Mouse (Mus musculus): Measurements from ENCODE around the gene Wwox. TPM values are rescaled to one million over a fixed set of nuclear protein-coding genes. Genes with fewer than 3 reads are reported as not detected.

The Wwox gene
- polyA plus RNA-seq, 1 experiment from 2014 or later = 16.3 TPM

- H3K36me3 ChIP-seq (ENCODE audit: insufficient read depth, low read length) = no peaks in the 10 kb centered on the region
- whole genome bisulfite sequencing = 71% methylated on average over 8 of the region's 8 CpGs
- DNase-seq (ENCODE audit: low spot score) (no peak), ATAC-seq (replicated peaks; ENCODE audit: low FRiP score, low read depth) (peak; percentile 68; the same call in 1 of the 2 replicates)
- H3K4me2 ChIP-seq (ENCODE audit: low read length) = no peak overlapping the region
- no peak overlapping the region for H3K9ac ChIP-seq (ENCODE audit: low read depth, low read length)
- no peaks in the 10 kb centered on the region for H3K4me1 ChIP-seq (replicated peaks; ENCODE audit: insufficient read depth, low read length)
- H3K27me3 ChIP-seq (ENCODE audit: insufficient read depth, low read length) = no peaks in the 10 kb centered on the region
- H3K27ac ChIP-seq = no peak overlapping the region
- no peaks in the 10 kb centered on the region for H3K9me3 ChIP-seq (replicated peaks; ENCODE audit: low read length)
- H3K4me3 ChIP-seq (replicated peaks; ENCODE audit: low read depth, low read length) = no peak overlapping the region
- no peak for TF ChIP-seq CTCF (IDR thresholded peaks at IDR 0.05; ENCODE audit: low read depth)
Observed at GRCm38 (mm10) chr8:114984500-114984899, 545.0 kb downstream of the Wwox start.

- Histone ChIP-seq H3K27me3 (ENCODE audit: insufficient read depth, low read length) (no peaks in the 10 kb centered on the region), H3K4me3 (replicated peaks; ENCODE audit: low read depth, low read length) (no peak overlapping the region), H3K4me2 (ENCODE audit: low read length) (no peak overlapping the region), H3K9me3 (replicated peaks; ENCODE audit: low read length) (no peaks in the 10 kb centered on the region), H3K9ac (ENCODE audit: low read depth, low read length) (no peak overlapping the region), H3K36me3 (ENCODE audit: insufficient read depth, low read length) (no peaks in the 10 kb centered on the region), H3K4me1 (replicated peaks; ENCODE audit: insufficient read depth, low read length) (no peaks in the 10 kb centered on the region), H3K27ac (no peak overlapping the region)
- TF ChIP-seq CTCF (IDR thresholded peaks at IDR 0.05; ENCODE audit: low read depth) = no peak
- WGBS = 72% methylated on average over 13 of the region's 13 CpGs
- no peak for ATAC-seq (replicated peaks; ENCODE audit: low FRiP score, low read depth)
- no peak for DNase-seq (ENCODE audit: low spot score)
Observed at GRCm38 (mm10) chr8:114985996-114986395, 546.5 kb downstream of the Wwox start.

GRCm38 (mm10) chr8:114986971-114987370 is 547.5 kb downstream of the Wwox start:
- Histone ChIP-seq H3K4me3 (replicated peaks; ENCODE audit: low read depth, low read length) (no peak overlapping the region), H3K36me3 (ENCODE audit: insufficient read depth, low read length) (no peaks in the 10 kb centered on the region), H3K4me2 (ENCODE audit: low read length) (no peak overlapping the region), H3K27ac (no peak overlapping the region), H3K4me1 (replicated peaks; ENCODE audit: insufficient read depth, low read length) (no peaks in the 10 kb centered on the region), H3K9me3 (replicated peaks; ENCODE audit: low read length) (no peaks in the 10 kb centered on the region), H3K27me3 (ENCODE audit: insufficient read depth, low read length) (no peaks in the 10 kb centered on the region), H3K9ac (ENCODE audit: low read depth, low read length) (no peak overlapping the region)
- ATAC-seq (replicated peaks; ENCODE audit: low FRiP score, low read depth) = no peak
- no peak for DNase-seq (ENCODE audit: low spot score)
- TF ChIP-seq CTCF (IDR thresholded peaks at IDR 0.05; ENCODE audit: low read depth) = no peak
- 82% methylated on average over 10 of the region's 10 CpGs for WGBS

GRCm38 (mm10) chr8:114990865-114991613 is 551.6 kb downstream of the Wwox start:
- H3K27me3 ChIP-seq (ENCODE audit: insufficient read depth, low read length) = no peaks in the 10 kb centered on the region
- no peak for TF ChIP-seq CTCF (IDR thresholded peaks at IDR 0.05; ENCODE audit: low read depth)
- DNase-seq (ENCODE audit: low spot score) (peak; percentile 49), ATAC-seq (replicated peaks; ENCODE audit: low FRiP score, low read depth) (no peak)
- 0 out of 2 replicates have a peak overlapping the region, but pooled peaks have one; percentile 15 for H3K4me2 ChIP-seq (ENCODE audit: low read length)
- H3K9ac ChIP-seq (ENCODE audit: low read depth, low read length) = no peak overlapping the region
- H3K27ac ChIP-seq = no peak overlapping the region
- no peak overlapping the region for H3K4me3 ChIP-seq (replicated peaks; ENCODE audit: low read depth, low read length)
- no peaks in the 10 kb centered on the region for H3K4me1 ChIP-seq (replicated peaks; ENCODE audit: insufficient read depth, low read length)
- WGBS = 33% methylated on average over 13 of the region's 13 CpGs
- no peaks in the 10 kb centered on the region for H3K9me3 ChIP-seq (replicated peaks; ENCODE audit: low read length)
- H3K36me3 ChIP-seq (ENCODE audit: insufficient read depth, low read length) = no peaks in the 10 kb centered on the region

- H3K9ac ChIP-seq (ENCODE audit: low read depth, low read length) = no peak overlapping the region
- no peak overlapping the region for H3K4me2 ChIP-seq (ENCODE audit: low read length)
- WGBS = 39% methylated on average over 11 of the region's 11 CpGs
- TF ChIP-seq CTCF (IDR thresholded peaks at IDR 0.05; ENCODE audit: low read depth) = no peak
- H3K36me3 ChIP-seq (ENCODE audit: insufficient read depth, low read length) = no peaks in the 10 kb centered on the region
- H3K4me1 ChIP-seq (replicated peaks; ENCODE audit: insufficient read depth, low read length) = no peaks in the 10 kb centered on the region
- no peak for ATAC-seq (replicated peaks; ENCODE audit: low FRiP score, low read depth)
- H3K27ac ChIP-seq = no peak overlapping the region
- no peak for DNase-seq (ENCODE audit: low spot score)
- no peaks in the 10 kb centered on the region for H3K27me3 ChIP-seq (ENCODE audit: insufficient read depth, low read length)
- no peak overlapping the region for H3K4me3 ChIP-seq (replicated peaks; ENCODE audit: low read depth, low read length)
- H3K9me3 ChIP-seq (replicated peaks; ENCODE audit: low read length) = no peaks in the 10 kb centered on the region
Observed at GRCm38 (mm10) chr8:115000736-115001135, 561.3 kb downstream of the Wwox start.

- no peaks in the 10 kb centered on the region for H3K9me3 ChIP-seq (replicated peaks; ENCODE audit: low read length)
- no peak overlapping the region for H3K4me2 ChIP-seq (ENCODE audit: low read length)
- no peak overlapping the region for H3K27ac ChIP-seq
- peaks cover 7% of the 10 kb centered on the region; the same call in 1 of the 2 replicates for H3K4me1 ChIP-seq (replicated peaks; ENCODE audit: insufficient read depth, low read length)
- no peak overlapping the region for H3K9ac ChIP-seq (ENCODE audit: low read depth, low read length)
- H3K4me3 ChIP-seq (replicated peaks; ENCODE audit: low read depth, low read length) = no peak overlapping the region
- no peaks in the 10 kb centered on the region for H3K36me3 ChIP-seq (ENCODE audit: insufficient read depth, low read length)
- no peaks in the 10 kb centered on the region for H3K27me3 ChIP-seq (ENCODE audit: insufficient read depth, low read length)
- ATAC-seq (replicated peaks; ENCODE audit: low FRiP score, low read depth) = no peak
- 80% methylated on average over 3 of the region's 3 CpGs for WGBS
- no peak for TF ChIP-seq CTCF (IDR thresholded peaks at IDR 0.05; ENCODE audit: low read depth)
- DNase-seq (ENCODE audit: low spot score) = no peak
Observed at GRCm38 (mm10) chr8:115005021-115005420, 565.6 kb downstream of the Wwox start.

Measured in kidney, postnatal 0 days (tissue).